Mouse (Mus musculus) stomach, embryonic 16.5 days (tissue): Measurements from ENCODE around the gene Arhgap9. TPM values are rescaled to one million over a fixed set of nuclear protein-coding genes. Genes with fewer than 3 reads are reported as not detected.

Source experiments
- ATAC-seq: fragments of 200-750 bp; cut with Nextera tagmentation; 2 replicates; pipeline ENCODE4 v1.8.0; 2017; ENCODE audit warnings: moderate number of reproducible peaks, moderate TSS enrichment; ENCODE audit not compliant: insufficient read depth, low FRiP score
- H3K27ac ChIP-seq: fragments of 300-500 bp; sonication (generic); 2 replicates; pipeline ENCODE4 v1.5.1; 2014; ENCODE audit warnings: low read length
- H3K27me3 ChIP-seq: fragments of 300-500 bp; sonication (generic); 2 replicates; pipeline ENCODE4 v1.6.1; 2014; ENCODE audit warnings: low read length, control low read depth, mixed read lengths; ENCODE audit not compliant: control insufficient read depth, insufficient read depth
- H3K36me3 ChIP-seq: fragments of 300-500 bp; sonication (generic); 2 replicates; pipeline ENCODE4 v1.6.1; 2014; ENCODE audit warnings: low read length; ENCODE audit not compliant: control insufficient read depth, insufficient read depth
- H3K4me1 ChIP-seq: fragments of 300-500 bp; sonication (generic); 2 replicates; pipeline ENCODE4 v1.6.1; 2014; ENCODE audit warnings: low read length, control low read depth, mixed read lengths; ENCODE audit not compliant: control insufficient read depth, insufficient read depth
- H3K4me2 ChIP-seq: fragments of 300-500 bp; sonication (generic); 2 replicates; pipeline ENCODE4 v1.6.1; 2014; ENCODE audit warnings: low read depth, low read length, mixed read lengths
- H3K4me3 ChIP-seq: fragments of 300-500 bp; sonication (generic); replicated peaks from 2 replicates; pipeline ENCODE4 v1.5.1; 2014; ENCODE audit warnings: mild to moderate bottlenecking, low read length
- H3K9ac ChIP-seq: fragments of 300-500 bp; sonication (generic); 2 replicates; pipeline ENCODE4 v1.6.1; 2014; ENCODE audit warnings: low read length
- H3K9me3 ChIP-seq: fragments of 300-500 bp; sonication (generic); replicated peaks from 2 replicates; pipeline ENCODE4 v1.6.1; 2016; ENCODE audit warnings: low read length, control low read depth; ENCODE audit not compliant: control insufficient read depth
- WGBS: fragments of 180-500 bp; shearing (Covaris S2); extraction: QIAGEN DNeasy Blood & Tissue Kit; methylation state at CpG from one replicate; pipeline ENCODE4 v1.1.7; 2014; 5-methylcytosine and 5-hydroxymethylcytosine counted together
- polyA plus RNA-seq: library from polyadenylated mRNA; unstranded; fragments of >200 nt; fragmentation: Nextera tagmentation; extraction: Ambion mirVana; gene quantifications from 2 replicates; pipeline ENCODE4 v1.2.1, GENCODE M21; 2015

The Arhgap9 gene
- polyA plus RNA-seq, 1 experiment from 2014 or later, result 6.6 TPM

DNA sequence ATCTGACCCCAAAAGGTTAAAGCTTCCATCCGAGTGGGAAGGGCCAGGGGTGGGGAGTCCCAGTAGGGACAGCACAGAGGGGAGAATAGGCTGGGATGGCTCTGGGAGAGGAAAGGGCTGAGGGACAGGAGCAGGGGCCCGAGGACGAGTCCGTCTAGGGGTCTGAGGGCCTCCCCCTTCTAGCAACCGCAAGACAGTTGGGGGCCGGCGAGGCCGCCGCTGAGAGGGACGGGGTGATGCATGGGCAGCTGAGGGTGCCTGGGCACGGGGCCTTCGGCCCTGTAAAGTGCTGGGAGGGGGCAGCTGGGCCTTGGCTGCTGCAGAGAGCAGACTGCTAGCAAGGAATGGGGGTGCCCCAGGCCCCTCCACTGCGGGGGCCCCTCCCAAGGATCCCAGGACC, 36.1 kb upstream of the Arhgap9 start:
- peaks cover 29% of the 10 kb centered on the region for H3K36me3 ChIP-seq
- H3K9ac ChIP-seq, result peak overlapping the region; percentile 89; the same call in 1 of the 2 replicates
- H3K27me3 ChIP-seq, result no peaks in the 10 kb centered on the region
- WGBS, result 76% methylated on average over 13 of the region's 13 CpGs
- H3K4me3 ChIP-seq, result no peak overlapping the region
- no peak overlapping the region for H3K4me2 ChIP-seq
- peaks cover 38% of the 10 kb centered on the region for H3K4me1 ChIP-seq
- no peaks in the 10 kb centered on the region for H3K9me3 ChIP-seq
- ATAC-seq, result no peak
- H3K27ac ChIP-seq, result no peak overlapping the region

DNA sequence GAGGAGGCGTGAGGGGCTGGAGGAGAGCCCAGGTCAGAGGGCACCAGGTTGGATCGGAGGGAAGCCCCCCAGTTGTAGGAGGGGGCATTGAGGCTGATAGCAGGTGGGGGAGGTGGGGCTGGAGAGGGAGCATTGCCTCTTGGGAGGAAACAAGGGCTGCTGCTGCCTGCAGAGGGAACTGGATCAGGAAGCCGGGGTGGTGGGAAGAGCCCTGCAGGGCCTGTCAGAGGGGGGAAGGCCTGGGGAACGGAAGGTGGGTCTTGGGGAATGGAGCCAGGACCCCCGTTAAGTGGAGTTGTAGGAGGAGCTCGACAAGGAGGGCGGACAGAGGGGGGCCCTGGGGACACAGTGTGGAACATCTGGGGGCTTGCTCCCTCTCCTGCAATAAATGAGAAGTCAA, 35.6 kb upstream of the Arhgap9 start:
- no peak for ATAC-seq
- H3K36me3 ChIP-seq, result peaks cover 29% of the 10 kb centered on the region
- H3K4me2 ChIP-seq, result peak overlapping the region; percentile 73; the same call in 1 of the 2 replicates
- no peak overlapping the region for H3K27ac ChIP-seq
- no peaks in the 10 kb centered on the region for H3K9me3 ChIP-seq
- H3K4me1 ChIP-seq, result peaks cover 38% of the 10 kb centered on the region
- H3K9ac ChIP-seq, result peak overlapping the region; percentile 89
- no peaks in the 10 kb centered on the region for H3K27me3 ChIP-seq
- H3K4me3 ChIP-seq, result no peak overlapping the region
- WGBS, result 68% methylated on average over 7 of the region's 7 CpGs

DNA sequence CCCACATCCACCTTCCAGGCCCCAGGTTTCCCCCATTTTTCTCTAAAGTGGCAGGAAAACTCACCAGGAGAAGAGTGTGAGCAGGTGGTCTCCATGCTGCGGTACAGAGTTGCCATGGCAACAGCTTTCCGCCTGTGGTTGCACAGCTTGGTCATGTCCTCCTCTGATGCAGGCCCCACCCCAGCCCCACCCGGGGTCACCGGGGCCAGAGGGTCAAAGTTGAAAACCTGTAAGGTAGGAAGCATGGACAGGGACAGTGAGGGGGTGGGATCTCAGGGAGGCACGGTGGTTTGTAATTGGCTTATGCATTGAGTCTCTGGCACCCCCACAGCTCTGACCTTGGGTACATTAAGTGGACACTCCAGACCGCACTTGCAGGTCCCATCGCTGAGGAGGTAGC, 35.0 kb upstream of the Arhgap9 start:
- H3K27me3 ChIP-seq, result no peaks in the 10 kb centered on the region
- 38% methylated on average over 7 of the region's 7 CpGs for WGBS
- peak overlapping the region; percentile 89 for H3K9ac ChIP-seq
- H3K4me3 ChIP-seq, result peak overlapping the region; percentile 63
- peaks cover 25% of the 10 kb centered on the region for H3K36me3 ChIP-seq
- no peaks in the 10 kb centered on the region for H3K9me3 ChIP-seq
- peak overlapping the region; percentile 73 for H3K4me2 ChIP-seq
- H3K27ac ChIP-seq, result no peak overlapping the region
- peaks cover 42% of the 10 kb centered on the region for H3K4me1 ChIP-seq
- no peak for ATAC-seq

DNA sequence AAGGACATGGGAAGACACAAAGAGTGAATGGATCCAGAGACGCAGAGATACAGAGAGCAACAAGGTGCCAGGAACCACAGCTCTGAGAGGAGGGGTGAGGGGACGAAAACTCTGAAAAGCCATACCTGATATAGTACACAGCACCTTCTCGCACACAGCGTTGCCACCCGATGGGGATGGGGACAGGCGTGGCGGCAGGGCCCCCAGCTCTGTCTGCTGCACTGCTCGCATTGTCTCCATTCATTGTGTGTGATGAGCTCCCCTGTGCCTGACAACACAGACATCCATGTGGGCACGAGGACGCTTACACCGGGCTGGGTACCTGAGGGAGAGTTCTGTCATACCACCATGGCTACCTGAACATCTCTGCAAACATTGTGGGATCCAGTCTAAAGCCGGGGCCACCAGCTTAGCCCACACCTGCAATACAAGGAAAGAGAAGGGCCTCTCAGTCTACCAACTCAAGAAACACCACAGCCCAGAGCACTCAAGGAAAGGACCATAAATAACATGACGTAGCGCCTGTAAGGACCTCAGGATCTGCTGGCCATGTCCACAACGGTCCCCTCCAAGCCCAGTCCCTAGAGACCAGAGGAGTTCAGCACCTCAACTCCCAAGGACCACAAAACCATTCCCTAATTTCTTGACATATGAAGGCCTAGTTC, 34.4 kb upstream of the Arhgap9 start:
- Histone ChIP-seq H3K9ac (peak overlapping the region; percentile 89), H3K4me3 (peak overlapping the region; percentile 63), H3K36me3 (peaks cover 19% of the 10 kb centered on the region), H3K27me3 (no peaks in the 10 kb centered on the region), H3K27ac (peak overlapping the region; percentile 100), H3K9me3 (no peaks in the 10 kb centered on the region), H3K4me1 (peaks cover 49% of the 10 kb centered on the region), H3K4me2 (peak overlapping the region; percentile 73)
- 54% methylated on average over 15 of the region's 15 CpGs for WGBS
- ATAC-seq, result no peak

DNA sequence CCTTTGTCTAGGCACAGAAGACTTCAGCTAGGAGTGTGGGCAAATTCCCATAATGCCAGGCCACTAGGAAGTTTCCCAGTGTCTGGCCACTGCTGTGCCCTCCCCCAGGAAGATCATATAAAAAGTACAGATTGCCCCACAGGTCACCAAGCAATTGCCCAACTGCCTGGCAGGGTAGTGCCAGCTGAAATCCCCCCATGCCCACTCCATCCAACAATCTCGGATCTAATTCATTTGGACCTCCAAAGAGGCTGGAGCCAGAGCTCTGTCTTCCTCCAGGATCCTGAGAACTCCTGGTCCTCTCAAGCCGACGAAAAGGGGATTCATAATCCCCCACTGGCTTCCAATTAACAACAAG, 33.8 kb upstream of the Arhgap9 start:
- Histone ChIP-seq H3K4me3 (peak overlapping the region; percentile 63), H3K36me3 (peaks cover 16% of the 10 kb centered on the region), H3K27me3 (no peaks in the 10 kb centered on the region), H3K4me2 (peak overlapping the region; percentile 73), H3K9me3 (no peaks in the 10 kb centered on the region), H3K4me1 (peaks cover 54% of the 10 kb centered on the region), H3K9ac (peak overlapping the region; percentile 89), H3K27ac (peak overlapping the region; percentile 100)
- no peak for ATAC-seq
- 0% methylated on average over 3 of the region's 3 CpGs for WGBS

DNA sequence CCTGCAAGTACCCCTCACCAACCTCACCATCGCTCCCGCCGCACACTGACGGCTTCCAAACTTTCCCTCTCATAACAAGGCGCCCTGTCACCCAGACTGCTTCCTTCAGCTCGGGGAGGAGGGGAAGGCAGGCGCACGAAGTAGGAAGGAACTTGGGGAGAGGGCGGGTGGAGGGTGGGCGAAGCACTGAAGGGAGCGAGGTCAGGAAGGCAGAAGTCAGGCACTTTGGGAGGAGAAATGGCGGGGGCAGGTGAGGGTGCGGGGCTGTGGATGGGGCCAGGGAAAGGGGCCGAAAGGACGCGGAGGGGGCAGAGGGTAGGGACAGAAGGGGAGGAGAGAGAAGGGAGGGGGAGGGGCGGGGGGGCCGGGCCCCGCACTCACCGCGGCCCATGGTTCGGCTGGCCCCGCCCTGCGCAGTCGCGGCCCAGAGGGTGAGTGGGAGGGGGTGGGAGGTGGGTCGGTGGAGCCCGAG, 33.4 kb upstream of the Arhgap9 start:
- Histone ChIP-seq H3K27ac (peak overlapping the region; percentile 100), H3K4me3 (peak overlapping the region; percentile 63), H3K36me3 (peaks cover 13% of the 10 kb centered on the region), H3K9ac (peak overlapping the region; percentile 89), H3K9me3 (no peaks in the 10 kb centered on the region), H3K27me3 (no peaks in the 10 kb centered on the region), H3K4me2 (peak overlapping the region; percentile 73), H3K4me1 (peaks cover 58% of the 10 kb centered on the region)
- 0% methylated on average over 23 of the region's 28 CpGs for WGBS
- ATAC-seq, result peak; percentile 25

DNA sequence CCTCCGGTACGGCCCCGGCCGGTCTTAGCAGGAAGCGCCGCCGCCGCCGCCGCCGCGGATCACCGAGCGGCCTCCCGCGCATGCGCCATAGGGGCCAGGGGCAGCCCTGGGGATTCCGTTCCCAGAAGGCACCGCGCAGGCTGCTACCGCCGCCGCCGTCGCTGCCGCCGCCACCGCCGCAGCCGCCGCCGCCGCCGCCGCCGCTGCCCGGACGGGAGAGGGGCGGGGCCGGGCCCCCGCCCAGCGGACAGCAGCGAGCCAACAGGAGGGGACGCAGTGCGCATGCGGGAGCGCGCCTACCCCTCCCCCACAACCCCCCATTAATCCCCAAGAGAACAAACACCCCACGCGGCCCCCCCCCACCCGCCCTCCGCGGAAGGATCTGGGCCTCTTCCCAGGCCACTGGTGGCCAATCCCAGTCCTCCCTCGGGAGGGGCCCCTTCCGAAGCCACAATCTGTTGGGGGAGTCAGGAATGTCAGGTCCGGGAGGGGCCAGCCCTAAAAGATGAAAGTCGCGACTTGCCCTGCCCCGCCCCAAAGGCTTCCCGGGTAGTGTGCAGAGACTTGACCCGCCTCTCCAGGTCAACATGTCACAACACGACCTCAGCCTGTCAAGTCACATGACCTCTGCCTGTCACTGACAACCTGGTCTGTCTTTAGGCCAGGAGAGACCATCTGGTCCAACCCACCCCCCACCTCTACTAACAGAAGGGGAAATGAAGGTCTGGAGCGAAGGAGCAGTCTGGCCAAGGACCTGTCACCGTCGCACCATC, 32.8 kb upstream of the Arhgap9 start, which contains the start of gene Mbd6:
Gene Mbd6 (minus strand): TSS at position 219 of the 773 bp plus-strand sequence.
- H3K4me2 ChIP-seq, result peak within 1 kb of the TSS; percentile 73
- peak within 1 kb of the TSS; percentile 100 for H3K27ac ChIP-seq
- H3K27me3 ChIP-seq, result no peaks in the 10 kb centered on the region
- peak within 1 kb of the TSS; percentile 63 for H3K4me3 ChIP-seq
- ATAC-seq, result peak; percentile 35
- WGBS, result under 1% methylated on average over 48 of the region's 65 CpGs
- peaks cover 59% of the 10 kb centered on the region for H3K4me1 ChIP-seq
- H3K9ac ChIP-seq, result peak within 1 kb of the TSS; percentile 89
- peaks cover 14% of the 10 kb centered on the region for H3K36me3 ChIP-seq
- H3K9me3 ChIP-seq, result no peaks in the 10 kb centered on the region

DNA sequence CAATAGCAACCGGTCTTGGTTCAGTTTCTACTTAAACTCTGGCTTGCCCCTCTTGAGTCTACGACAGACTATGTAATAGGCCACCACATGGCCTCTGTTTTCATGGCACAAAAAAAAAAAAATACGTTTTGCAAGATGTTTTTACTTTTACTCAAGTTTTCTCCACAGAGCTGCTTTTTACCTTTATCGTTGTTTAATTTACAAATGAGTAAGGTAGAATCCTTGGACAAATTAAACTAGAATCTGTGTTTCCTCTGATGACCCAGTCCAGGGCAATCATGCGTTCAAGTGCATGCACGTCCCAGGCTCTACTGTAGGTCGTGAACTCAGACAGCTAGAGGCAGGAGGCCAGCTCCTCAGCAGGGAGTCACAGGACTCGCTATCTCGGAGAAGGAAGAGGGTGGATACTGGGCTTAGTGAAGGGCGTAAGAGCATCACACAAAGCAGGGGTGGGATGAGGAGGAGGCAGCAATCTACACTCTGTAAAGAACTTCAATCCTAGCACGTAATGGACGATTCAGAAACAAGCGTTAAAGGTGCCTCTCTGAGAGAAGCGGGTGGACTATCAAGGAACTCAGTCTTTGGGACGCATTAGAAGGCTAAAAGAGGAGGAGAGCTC, 32.1 kb upstream of the Arhgap9 start:
- H3K27me3 ChIP-seq, result no peaks in the 10 kb centered on the region
- H3K9me3 ChIP-seq, result no peaks in the 10 kb centered on the region
- H3K27ac ChIP-seq, result peak overlapping the region; percentile 100
- peak overlapping the region; percentile 73 for H3K4me2 ChIP-seq
- H3K4me1 ChIP-seq, result peaks cover 59% of the 10 kb centered on the region
- H3K9ac ChIP-seq, result peak overlapping the region; percentile 89
- H3K36me3 ChIP-seq, result peaks cover 19% of the 10 kb centered on the region
- peak overlapping the region; percentile 63 for H3K4me3 ChIP-seq
- WGBS, result under 1% methylated on average over 15 of the region's 15 CpGs
- ATAC-seq, result peak; percentile 5; the same call in 1 of the 2 replicates
